Mouse (Mus musculus): ENCODE measurements around the gene Serinc4. TPM values are rescaled to one million over a fixed set of nuclear protein-coding genes. Genes with fewer than 3 reads are reported as not detected.

Gene Serinc4
- polyA plus RNA-seq (2014; fragmentation: Illumina TruSeq; extraction: RNeasy Lipid Tissue Mini Kit (QIAGEN cat#74804); ENCODE audit: low read depth, low replicate concordance), result not detected

DNA sequence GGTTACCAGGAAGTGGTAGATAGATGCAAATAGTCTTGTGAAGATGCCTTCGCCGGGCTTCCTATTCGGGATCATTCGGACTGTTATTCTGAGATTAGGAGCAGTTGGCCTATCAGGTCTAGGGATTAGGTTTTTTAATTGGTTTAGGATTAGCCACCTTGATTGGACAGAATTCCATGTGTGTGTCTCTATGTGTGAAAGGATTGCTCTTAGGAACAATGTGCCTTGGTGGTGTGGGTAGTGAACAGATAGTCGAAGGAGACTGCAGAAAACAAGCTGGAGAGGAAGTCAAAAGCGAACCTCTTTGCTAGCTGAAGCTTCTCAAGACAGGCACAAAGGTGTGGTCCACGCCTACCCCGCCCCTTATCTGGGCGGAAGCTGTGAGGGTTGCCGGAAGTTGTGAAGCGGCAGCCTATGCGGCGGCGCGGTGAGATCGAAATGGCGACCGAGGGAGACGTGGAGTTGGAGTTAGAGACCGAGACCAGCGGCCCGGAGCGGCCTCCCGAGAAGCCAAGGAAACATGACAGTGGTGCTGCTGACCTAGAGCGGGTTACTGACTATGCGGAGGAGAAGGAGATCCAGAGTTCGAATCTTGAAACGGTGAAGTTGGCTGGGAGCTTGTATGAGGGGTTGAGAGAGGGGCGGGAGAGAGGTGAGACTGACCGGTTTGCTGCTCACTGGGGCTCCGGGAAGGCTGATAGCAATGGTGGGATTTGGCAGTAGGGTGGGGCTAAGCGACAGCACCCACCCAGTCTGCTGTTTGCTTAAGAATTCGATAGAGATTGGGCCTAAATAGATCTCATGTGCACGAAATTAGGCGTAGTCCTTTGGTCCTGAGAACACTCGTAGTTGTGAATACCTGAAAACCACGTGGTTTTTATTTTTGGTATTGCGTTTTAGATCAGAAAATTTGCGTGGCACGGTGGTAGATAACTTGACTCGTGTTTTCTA, at the start of gene Serinc4:
Gene Serinc4, minus strand, starts transcription at position 90 of the 951 bp plus-strand sequence.

GRCm38 (mm10) chr2:121473301-121474179, 17.0 kb upstream of the Serinc4 start, which contains the start of gene Mfap1b:
Mfap1b (minus strand) TSS chr2:121474067.

DNA sequence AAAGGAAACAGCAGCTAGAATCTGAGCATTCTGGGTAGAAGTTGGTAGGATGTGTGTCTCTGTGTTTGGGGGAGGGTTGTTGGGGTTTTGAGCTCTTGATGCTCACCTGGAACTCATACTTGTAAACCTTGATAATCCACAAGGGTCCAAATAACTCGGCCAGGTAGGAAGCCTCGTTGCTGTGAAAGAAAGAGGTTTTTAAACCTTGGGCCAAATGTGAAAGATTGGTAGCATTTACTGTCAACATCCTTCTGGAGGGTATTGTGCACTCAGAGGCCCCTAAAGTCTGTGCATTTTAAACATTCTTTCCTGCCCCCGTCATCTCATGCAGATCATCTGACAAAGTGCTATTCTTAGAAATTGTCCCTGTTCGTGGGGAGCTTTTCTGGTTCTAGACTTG, 3.6 kb downstream of the Serinc4 start, which contains the start of gene Hypk:
Gene Hypk, plus strand, starts transcription at position 301 of the 400 bp plus-strand sequence.

GRCm38 (mm10) chr2:121448739-121449535, 7.6 kb downstream of the Serinc4 start, which contains the start of gene Serf2:
Serf2 (plus strand) TSS chr2:121449195.

DNA sequence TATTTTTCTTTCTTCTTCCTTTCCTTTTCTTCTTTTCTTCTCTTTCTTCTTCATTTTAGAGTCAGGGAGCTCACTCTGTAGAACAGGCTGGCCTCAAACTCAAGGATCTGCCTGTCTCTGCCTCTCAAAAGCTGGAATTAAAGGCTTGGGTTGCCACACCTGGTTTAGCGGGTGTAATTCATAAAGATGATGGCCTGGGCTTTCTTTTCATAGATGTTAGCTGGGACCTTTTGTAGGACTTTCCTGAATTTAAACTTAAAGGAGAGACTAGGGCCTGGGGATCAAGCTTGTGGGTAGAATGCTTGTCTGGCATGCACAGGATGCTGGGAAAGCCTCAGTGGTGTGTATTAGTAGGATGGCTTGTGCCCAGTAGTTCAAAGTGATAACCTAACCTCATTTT, 12.4 kb downstream of the Serinc4 start, which contains the start of gene Ell3:
Gene Ell3, minus strand, starts transcription at position 101 of the 400 bp plus-strand sequence.

DNA sequence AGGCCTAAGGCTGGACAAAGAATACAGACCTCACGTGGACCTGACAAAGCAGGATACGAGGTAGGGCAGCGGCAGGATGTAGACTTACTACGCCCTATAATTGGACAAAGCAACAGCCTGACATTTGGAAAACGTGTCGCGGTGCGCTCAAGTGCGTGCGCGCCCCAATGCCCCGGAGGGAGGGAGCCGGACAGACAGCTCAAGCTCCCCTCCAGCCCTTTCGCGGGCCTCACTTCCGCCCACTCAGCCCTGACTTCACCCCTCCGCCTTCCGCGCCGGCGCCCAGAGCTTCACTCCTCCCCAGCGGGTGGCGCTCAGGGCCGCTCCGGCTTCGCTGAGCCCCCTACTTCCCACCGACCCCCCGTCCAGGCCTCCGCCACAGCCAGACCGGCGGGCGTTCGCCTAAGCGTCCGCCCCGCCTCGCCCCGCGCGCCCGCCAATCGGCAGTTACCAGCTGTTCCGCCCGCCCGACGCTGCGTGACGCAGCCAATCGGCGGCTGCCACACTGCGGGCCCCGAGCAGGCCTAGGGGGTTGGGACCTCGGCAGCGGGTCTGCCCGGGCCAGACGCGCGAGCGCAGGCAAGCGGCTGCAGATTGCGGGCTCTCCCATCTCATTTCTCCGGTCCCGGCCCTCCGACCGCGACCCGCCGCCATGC, 43.1 kb downstream of the Serinc4 start, which contains the start of the genes Pdia3 and Catsper2:
Gene Pdia3, plus strand, starts transcription at position 389 of the 656 bp plus-strand sequence.
Gene Catsper2, minus strand, starts transcription at position 406 of the 656 bp plus-strand sequence.

Other genes with a start within 250 kb of the Serinc4 start
- gene Trp53bp1, start 185.4 kb downstream of the Serinc4 start, polyA plus RNA-seq (2014; fragmentation: Illumina TruSeq; extraction: RNeasy Lipid Tissue Mini Kit (QIAGEN cat#74804); ENCODE audit: low read depth, low replicate concordance), result 2.2 TPM
- gene Map1a, start 167.2 kb downstream of the Serinc4 start, polyA plus RNA-seq (2014; fragmentation: Illumina TruSeq; extraction: RNeasy Lipid Tissue Mini Kit (QIAGEN cat#74804); ENCODE audit: low read depth, low replicate concordance), result not detected
- gene Ppip5k1, start 101.4 kb downstream of the Serinc4 start, polyA plus RNA-seq (2014; fragmentation: Illumina TruSeq; extraction: RNeasy Lipid Tissue Mini Kit (QIAGEN cat#74804); ENCODE audit: low read depth, low replicate concordance), result 1.6 TPM
- gene Ckmt1, start 99.1 kb downstream of the Serinc4 start, polyA plus RNA-seq (2014; fragmentation: Illumina TruSeq; extraction: RNeasy Lipid Tissue Mini Kit (QIAGEN cat#74804); ENCODE audit: low read depth, low replicate concordance), result not detected
- not detected for gene Strc, start 69.6 kb downstream of the Serinc4 start, polyA plus RNA-seq (2014; fragmentation: Illumina TruSeq; extraction: RNeasy Lipid Tissue Mini Kit (QIAGEN cat#74804); ENCODE audit: low read depth, low replicate concordance)
- gene Pdia3, start 43.0 kb downstream of the Serinc4 start, polyA plus RNA-seq (2014; fragmentation: Illumina TruSeq; extraction: RNeasy Lipid Tissue Mini Kit (QIAGEN cat#74804); ENCODE audit: low read depth, low replicate concordance), result 820 TPM
- gene Catsper2, start 43.0 kb downstream of the Serinc4 start, polyA plus RNA-seq (2014; fragmentation: Illumina TruSeq; extraction: RNeasy Lipid Tissue Mini Kit (QIAGEN cat#74804); ENCODE audit: low read depth, low replicate concordance), result 3.5 TPM
- 1.8 TPM for gene Ell3, start 12.5 kb downstream of the Serinc4 start, polyA plus RNA-seq (2014; fragmentation: Illumina TruSeq; extraction: RNeasy Lipid Tissue Mini Kit (QIAGEN cat#74804); ENCODE audit: low read depth, low replicate concordance)
- gene Serf2, start 7.6 kb downstream of the Serinc4 start, polyA plus RNA-seq (2014; fragmentation: Illumina TruSeq; extraction: RNeasy Lipid Tissue Mini Kit (QIAGEN cat#74804); ENCODE audit: low read depth, low replicate concordance), result 47.8 TPM
- 18.7 TPM for gene Hypk, start 3.5 kb downstream of the Serinc4 start, polyA plus RNA-seq (2014; fragmentation: Illumina TruSeq; extraction: RNeasy Lipid Tissue Mini Kit (QIAGEN cat#74804); ENCODE audit: low read depth, low replicate concordance)
- 15.0 TPM for gene Mfap1b, start 17.3 kb upstream of the Serinc4 start, polyA plus RNA-seq (2014; fragmentation: Illumina TruSeq; extraction: RNeasy Lipid Tissue Mini Kit (QIAGEN cat#74804); ENCODE audit: low read depth, low replicate concordance)
- 16.5 TPM for gene Mfap1a, start 49.9 kb upstream of the Serinc4 start, polyA plus RNA-seq (2014; fragmentation: Illumina TruSeq; extraction: RNeasy Lipid Tissue Mini Kit (QIAGEN cat#74804); ENCODE audit: low read depth, low replicate concordance)
- 2.6 TPM for gene Wdr76, start 49.9 kb upstream of the Serinc4 start, polyA plus RNA-seq (2014; fragmentation: Illumina TruSeq; extraction: RNeasy Lipid Tissue Mini Kit (QIAGEN cat#74804); ENCODE audit: low read depth, low replicate concordance)